Mouse (Mus musculus): ENCODE measurements around the gene Lpar5. TPM values are rescaled to one million over a fixed set of nuclear protein-coding genes. Genes with fewer than 3 reads are reported as not detected.

The Lpar5 gene
- total and polyA plus RNA-seq, 2 experiments from 2014 or later, result 0.68 to 1.8 TPM

DNA sequence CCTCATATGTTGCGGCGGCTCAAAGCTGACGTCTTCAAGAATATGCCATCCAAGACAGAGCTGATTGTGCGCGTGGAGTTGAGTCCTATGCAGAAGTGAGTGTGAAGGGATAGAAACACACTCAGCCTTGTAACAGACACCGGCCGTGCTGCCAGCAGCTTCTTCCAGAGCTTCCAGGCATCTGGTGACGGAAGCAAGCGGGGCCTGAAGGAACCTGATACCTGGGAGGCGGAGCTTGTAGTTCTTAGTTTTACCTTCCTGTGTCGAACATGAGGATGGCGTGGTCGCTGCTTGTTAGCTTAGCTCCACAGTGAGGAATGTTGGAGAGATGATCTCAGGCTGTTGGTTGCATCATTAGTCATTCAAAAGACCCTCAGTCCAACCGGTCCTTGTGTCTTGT, 41.7 kb downstream of the Lpar5 start:
- H3K4me3 ChIP-seq (ENCODE audit: low read length), result no peak overlapping the region
- DNase-seq (ENCODE audit: low spot score) (no peak), ATAC-seq (no peak)
- no peaks in the 10 kb centered on the region for H3K9me3 ChIP-seq (ENCODE audit: low read length)
- WGBS, result 94% methylated on average over 14 of the region's 14 CpGs
- H3K9ac ChIP-seq (replicated peaks; ENCODE audit: low read length), result no peak overlapping the region
- no peaks in the 10 kb centered on the region for H3K4me1 ChIP-seq (ENCODE audit: insufficient read depth, low read length)
- TF ChIP-seq CTCF (IDR thresholded peaks at IDR 0.05; ENCODE audit: low read depth), result no peak
- H3K27me3 ChIP-seq (ENCODE audit: insufficient read depth, low read length), result no peaks in the 10 kb centered on the region
- H3K36me3 ChIP-seq (ENCODE audit: insufficient read depth, low read length), result peaks cover 95% of the 10 kb centered on the region
- no peak overlapping the region for H3K27ac ChIP-seq
- H3K4me2 ChIP-seq (ENCODE audit: low read depth, low read length), result no peak overlapping the region

GRCm38 (mm10) chr6:125110927-125111326, 43.2 kb downstream of the Lpar5 start:
- 89% methylated on average over 7 of the region's 7 CpGs for WGBS
- Histone ChIP-seq H3K4me1 (ENCODE audit: insufficient read depth, low read length) (no peaks in the 10 kb centered on the region), H3K27me3 (ENCODE audit: insufficient read depth, low read length) (no peaks in the 10 kb centered on the region), H3K4me2 (ENCODE audit: low read depth, low read length) (no peak overlapping the region), H3K9ac (replicated peaks; ENCODE audit: low read length) (no peak overlapping the region), H3K36me3 (ENCODE audit: insufficient read depth, low read length) (peaks cover 86% of the 10 kb centered on the region), H3K27ac (no peak overlapping the region), H3K4me3 (ENCODE audit: low read length) (no peak overlapping the region), H3K9me3 (ENCODE audit: low read length) (no peaks in the 10 kb centered on the region)
- peak; percentile 68 for TF ChIP-seq CTCF (IDR thresholded peaks at IDR 0.05; ENCODE audit: low read depth)
- DNase-seq (ENCODE audit: low spot score) (peak; percentile 74), ATAC-seq (peak; percentile 69)

DNA sequence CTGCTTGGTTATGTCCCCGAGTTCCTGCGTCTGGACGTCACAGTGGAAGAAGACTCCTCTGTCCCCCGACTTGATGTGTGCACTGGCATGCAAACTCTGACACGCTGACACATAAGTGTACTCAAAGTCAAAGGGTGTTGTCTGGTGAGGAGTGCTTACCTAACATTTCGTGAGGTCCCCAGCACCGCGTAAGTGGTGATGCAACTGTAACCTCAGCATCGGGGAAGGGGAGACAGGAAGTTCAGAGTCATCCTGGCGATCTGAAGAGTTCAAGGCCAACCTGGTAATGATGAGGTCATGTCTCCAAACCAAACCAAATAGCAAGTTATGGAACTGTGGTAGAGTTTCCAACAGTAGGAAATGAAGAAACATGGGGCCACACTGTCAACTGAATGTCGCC, 44.8 kb downstream of the Lpar5 start:
- H3K27ac ChIP-seq, result no peak overlapping the region
- no peaks in the 10 kb centered on the region for H3K9me3 ChIP-seq (ENCODE audit: low read length)
- TF ChIP-seq CTCF (IDR thresholded peaks at IDR 0.05; ENCODE audit: low read depth), result no peak
- WGBS, result 91% methylated on average over 11 of the region's 11 CpGs
- DNase-seq (ENCODE audit: low spot score), result no peak
- ATAC-seq, result no peak
- H3K4me1 ChIP-seq (ENCODE audit: insufficient read depth, low read length), result no peaks in the 10 kb centered on the region
- no peak overlapping the region for H3K9ac ChIP-seq (replicated peaks; ENCODE audit: low read length)
- no peak overlapping the region for H3K4me2 ChIP-seq (ENCODE audit: low read depth, low read length)
- peaks cover 85% of the 10 kb centered on the region for H3K36me3 ChIP-seq (ENCODE audit: insufficient read depth, low read length)
- H3K27me3 ChIP-seq (ENCODE audit: insufficient read depth, low read length), result no peaks in the 10 kb centered on the region
- H3K4me3 ChIP-seq (ENCODE audit: low read length), result no peak overlapping the region

DNA sequence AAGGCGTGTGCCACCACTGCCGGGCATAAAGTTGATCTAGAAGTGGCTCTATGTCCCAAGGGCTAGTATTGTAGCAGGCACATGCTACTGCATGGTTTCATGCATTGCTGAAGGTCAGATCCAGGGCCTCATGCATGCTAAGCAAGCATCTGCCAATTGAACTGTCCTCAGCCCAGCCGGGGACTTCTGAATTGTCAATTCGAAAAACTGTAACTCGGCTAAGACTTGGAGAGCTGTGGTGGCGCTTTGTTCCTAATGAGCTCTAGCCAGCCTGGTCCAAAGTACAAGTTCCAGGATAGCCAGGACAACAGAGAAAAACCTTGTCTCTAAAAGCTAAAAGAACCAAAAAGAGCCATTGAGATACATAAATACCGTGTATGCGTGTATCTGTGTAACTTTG, 51.7 kb downstream of the Lpar5 start:
- no peak for TF ChIP-seq CTCF (IDR thresholded peaks at IDR 0.05; ENCODE audit: low read depth)
- Histone ChIP-seq H3K4me3 (ENCODE audit: low read length) (no peak overlapping the region), H3K4me2 (ENCODE audit: low read depth, low read length) (no peak overlapping the region), H3K27ac (no peak overlapping the region), H3K27me3 (ENCODE audit: insufficient read depth, low read length) (no peaks in the 10 kb centered on the region), H3K9me3 (ENCODE audit: low read length) (no peaks in the 10 kb centered on the region), H3K4me1 (ENCODE audit: insufficient read depth, low read length) (no peaks in the 10 kb centered on the region), H3K9ac (replicated peaks; ENCODE audit: low read length) (no peak overlapping the region), H3K36me3 (ENCODE audit: insufficient read depth, low read length) (peaks cover 83% of the 10 kb centered on the region)
- ATAC-seq (no peak), DNase-seq (ENCODE audit: low spot score) (no peak)
- WGBS, result 94% methylated on average over 8 of the region's 8 CpGs

GRCm38 (mm10) chr6:125128724-125129123, 61.0 kb downstream of the Lpar5 start:
- Histone ChIP-seq H3K9ac (replicated peaks; ENCODE audit: low read length) (no peak overlapping the region), H3K4me1 (ENCODE audit: insufficient read depth, low read length) (peaks cover 7% of the 10 kb centered on the region; the same call in 1 of the 2 replicates), H3K4me3 (ENCODE audit: low read length) (no peak overlapping the region), H3K36me3 (ENCODE audit: insufficient read depth, low read length) (peaks cover 42% of the 10 kb centered on the region), H3K27me3 (ENCODE audit: insufficient read depth, low read length) (no peaks in the 10 kb centered on the region), H3K9me3 (ENCODE audit: low read length) (no peaks in the 10 kb centered on the region), H3K27ac (no peak overlapping the region), H3K4me2 (ENCODE audit: low read depth, low read length) (no peak overlapping the region)
- DNase-seq (ENCODE audit: low spot score) (no peak), ATAC-seq (no peak)
- no peak for TF ChIP-seq CTCF (IDR thresholded peaks at IDR 0.05; ENCODE audit: low read depth)
- WGBS, result 89% methylated on average over 12 of the region's 12 CpGs

GRCm38 (mm10) chr6:125129710-125130402, 62.1 kb downstream of the Lpar5 start:
- WGBS, result 83% methylated on average over 20 of the region's 20 CpGs
- DNase-seq (ENCODE audit: low spot score) (no peak), ATAC-seq (no peak)
- Histone ChIP-seq H3K27ac (no peak overlapping the region), H3K9ac (replicated peaks; ENCODE audit: low read length) (no peak overlapping the region), H3K36me3 (ENCODE audit: insufficient read depth, low read length) (peaks cover 36% of the 10 kb centered on the region), H3K4me3 (ENCODE audit: low read length) (no peak overlapping the region), H3K4me2 (ENCODE audit: low read depth, low read length) (no peak overlapping the region), H3K4me1 (ENCODE audit: insufficient read depth, low read length) (peaks cover 7% of the 10 kb centered on the region; the same call in 1 of the 2 replicates), H3K9me3 (ENCODE audit: low read length) (no peaks in the 10 kb centered on the region), H3K27me3 (ENCODE audit: insufficient read depth, low read length) (no peaks in the 10 kb centered on the region)
- TF ChIP-seq CTCF (IDR thresholded peaks at IDR 0.05; ENCODE audit: low read depth), result no peak
